Mouse (Mus musculus): Measurements from ENCODE around the gene Myoz1. TPM values are rescaled to one million over a fixed set of nuclear protein-coding genes. Genes with fewer than 3 reads are reported as not detected.
A peak's percentile ranks its signal among the peaks of the same experiment; 100 is the strongest.

The Myoz1 gene
- total and polyA plus RNA-seq, 3 experiments = 0.15 TPM; not detected in 1

- TF ChIP-seq NRF1 (IDR thresholded peaks at IDR 0.05; ENCODE audit: insufficient read depth, low read depth, low read length, poor library complexity, severe bottlenecking) (no peak), GATA1 (IDR thresholded peaks at IDR 0.05; ENCODE audit: low read depth, low read length) (peak; percentile 93), ZKSCAN1 (IDR thresholded peaks at IDR 0.05; ENCODE audit: low read depth, low read length) (no peak), TAL1 (IDR thresholded peaks at IDR 0.05; ENCODE audit: low read length) (peak; percentile 65), SIN3A (IDR thresholded peaks at IDR 0.05; ENCODE audit: low read length) (peak; percentile 94), BHLHE40 (IDR thresholded peaks at IDR 0.05; ENCODE audit: borderline replicate concordance, low read depth, low read length) (peak; percentile 42; the same call in 1 of the 2 replicates), HCFC1 (IDR thresholded peaks at IDR 0.05; ENCODE audit: low read depth, low read length) (0 out of 2 replicates have a peak, but pooled peaks have one; percentile 40), USF1 (IDR thresholded peaks at IDR 0.05; ENCODE audit: low read depth, low read length) (no peak), USF2 (IDR thresholded peaks at IDR 0.05; ENCODE audit: borderline replicate concordance in 1 of 2, insufficient read depth in 1 of 2, low read depth in 1 of 2, low read length in 2 of 2) (no peak), MEF2A (IDR thresholded peaks at IDR 0.05; ENCODE audit: extremely low read depth, insufficient replicate concordance, low read depth, low read length, poor library complexity, severe bottlenecking) (peak; percentile 93; the same call in 1 of the 2 replicates), ZNF384 (IDR thresholded peaks at IDR 0.05; ENCODE audit: low read depth, low read length) (no peak), POLR2AphosphoS2 (IDR thresholded peaks at IDR 0.05; ENCODE audit: low read length) (no peak), GABPA (IDR thresholded peaks at IDR 0.05; ENCODE audit: low read depth, low read length) (no peak), CTCF (IDR thresholded peaks at IDR 0.05 in 2 of 3, conservative IDR thresholded peaks at IDR 0.05 in 1 of 3; ENCODE audit: control insufficient read depth in 1 of 3, insufficient read depth in 1 of 3, low read depth in 2 of 3, low read length in 3 of 3, poor library complexity in 1 of 3, severe bottlenecking in 1 of 3) (no peak), MXI1 (IDR thresholded peaks at IDR 0.05; ENCODE audit: low read depth, low read length) (peak; percentile 77), MYB (IDR thresholded peaks at IDR 0.05; ENCODE audit: low read depth, low read length) (0 out of 2 replicates have a peak, but pooled peaks have one; percentile 19), CHD2 (IDR thresholded peaks at IDR 0.05; ENCODE audit: low read length) (no peak), KAT2A (conservative IDR thresholded peaks at IDR 0.05; ENCODE audit: low read depth, low read length) (no peak), POLR2A (IDR thresholded peaks at IDR 0.05; ENCODE audit: control insufficient read depth in 1 of 2, insufficient read depth in 1 of 2, low read depth in 1 of 2, low read length in 2 of 2, poor library complexity in 1 of 2) (no peak)
Measured at GRCm38 (mm10) chr14:20698515-20698914, 42.2 kb upstream of the Myoz1 start (continued).

GRCm38 (mm10) chr14:20696986-20697385 is 40.6 kb upstream of the Myoz1 start:
- no peak for TF ChIP-seq KAT2A (conservative IDR thresholded peaks at IDR 0.05; ENCODE audit: low read depth, low read length)
- TF ChIP-seq USF1 (IDR thresholded peaks at IDR 0.05; ENCODE audit: low read depth, low read length) = no peak
- peak; percentile 39 for TF ChIP-seq RAD21 (IDR thresholded peaks at IDR 0.05; ENCODE audit: low read depth, low read length)
- peak in 2 of 3 experiments; percentile 29 to 45; a peak in 3 of 6 replicates for TF ChIP-seq CTCF (IDR thresholded peaks at IDR 0.05 in 2 of 3, conservative IDR thresholded peaks at IDR 0.05 in 1 of 3; ENCODE audit: control insufficient read depth in 1 of 3, insufficient read depth in 1 of 3, low read depth in 2 of 3, low read length in 3 of 3, poor library complexity in 1 of 3, severe bottlenecking in 1 of 3)
- no peak for TF ChIP-seq MYC (IDR thresholded peaks at IDR 0.05; ENCODE audit: low read depth, low read length)
- no peak overlapping the region for H3K4me3 ChIP-seq (ENCODE audit: control insufficient read depth in 1 of 2, insufficient read depth in 1 of 2, low read depth in 2 of 2, low read length in 2 of 2)
- H3K27ac ChIP-seq (ENCODE audit: control insufficient read depth, low read depth, low read length) = no peak overlapping the region; the same call in 1 of the 2 replicates
- H3K4me1 ChIP-seq (ENCODE audit: control insufficient read depth in 1 of 2, insufficient read depth in 2 of 2, low read length in 2 of 2) = peaks cover 20 to 26% of the 10 kb centered on the region in 2 experiments
- DNase-seq (ENCODE audit: low read depth, low spot score) = no peak
- peaks cover 41% of the 10 kb centered on the region for H3K79me2 ChIP-seq (ENCODE audit: control insufficient read depth, insufficient read depth, low read length, poor library complexity)
- peaks cover 18 to 47% of the 10 kb centered on the region in 2 experiments for H3K36me3 ChIP-seq (ENCODE audit: control insufficient read depth in 1 of 2, insufficient read depth in 2 of 2, low read length in 2 of 2)
- no peaks in the 10 kb centered on the region for H3K9me3 ChIP-seq (replicated peaks; ENCODE audit: insufficient read depth, low read length)
- H3K27me3 ChIP-seq (ENCODE audit: control insufficient read depth in 1 of 2, insufficient read depth in 2 of 2, low read length in 2 of 2) = no peaks in the 10 kb centered on the region
- H3K9ac ChIP-seq (ENCODE audit: control insufficient read depth, low read depth, low read length, poor library complexity, severe bottlenecking) = no peak overlapping the region
